Mouse (Mus musculus) liver, postnatal 0 days (tissue): ENCODE data around the gene Slc12a8.

Experiments used
- CTCF ChIP-seq: sonication (generic); IDR thresholded peaks from 2 replicates; pipeline ENCODE4 v1.5.1; 2016; ENCODE audit warnings: antibody characterized with exemption, low read depth
- EP300 ChIP-seq: IDR thresholded peaks from 2 replicates; pipeline ENCODE4 v1.6.1; 2016; ENCODE audit warnings: antibody characterized with exemption, low read depth, mild to moderate bottlenecking

- no peak for TF ChIP-seq CTCF
- no peak for TF ChIP-seq EP300
Measured at GRCm38 (mm10) chr16:33562874-33563537, 45.9 kb downstream of the Slc12a8 start.
